Mouse (Mus musculus): ENCODE data around the gene Pga5. TPM values are rescaled to one million over a fixed set of nuclear protein-coding genes. Genes with fewer than 3 reads are reported as not detected.

Pga5 gene
- polyA plus RNA-seq, 1 experiment from 2014 or later, result not detected

- no peak; the same call in 1 of the 2 replicates for ATAC-seq (ENCODE audit: insufficient read depth)
- H3K4me3 ChIP-seq (ENCODE audit: low read depth, low read length), result no peak overlapping the region
- 54% methylated on average over 3 of the region's 3 CpGs for WGBS
- no peaks in the 10 kb centered on the region for H3K4me1 ChIP-seq (ENCODE audit: insufficient read depth)
- H3K36me3 ChIP-seq (ENCODE audit: insufficient read depth), result no peaks in the 10 kb centered on the region
- H3K9me3 ChIP-seq (ENCODE audit: low read depth, low read length), result no peaks in the 10 kb centered on the region
- no peaks in the 10 kb centered on the region for H3K27me3 ChIP-seq (ENCODE audit: insufficient read depth, low read length)
- no peak overlapping the region for H3K4me2 ChIP-seq
- H3K9ac ChIP-seq, result no peak overlapping the region
- TF ChIP-seq CTCF (IDR thresholded peaks at IDR 0.05; ENCODE audit: low read depth), result no peak
- H3K27ac ChIP-seq (ENCODE audit: low read depth), result no peak overlapping the region
- DNase-seq, result no peak
These were observed 12.8 kb downstream of the Pga5 start for GRCm38 (mm10) chr19:10665093-10665492.

DNA sequence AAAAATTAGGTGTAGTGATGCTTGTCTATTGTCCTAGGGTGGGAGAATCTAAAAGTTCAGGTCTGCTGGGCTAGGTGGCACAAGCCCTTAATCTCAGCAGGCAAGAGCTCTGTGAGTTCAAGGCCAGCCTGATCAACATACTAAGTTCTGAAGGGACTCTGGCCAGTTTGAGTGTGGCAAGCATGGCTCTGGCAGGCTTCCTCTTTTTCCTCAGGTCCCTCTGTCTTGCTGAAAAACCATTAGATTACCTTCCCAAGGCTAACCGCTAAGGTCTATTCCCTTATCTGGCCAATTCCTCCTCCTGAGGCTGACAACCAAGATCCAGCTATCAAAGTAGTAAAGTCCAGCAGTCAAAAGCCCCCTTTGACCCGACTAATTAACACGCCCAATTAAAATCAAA lies 15.2 kb downstream of the Pga5 start:
- Histone ChIP-seq H3K4me3 (ENCODE audit: low read depth, low read length) (no peak overlapping the region), H3K9me3 (ENCODE audit: low read depth, low read length) (no peaks in the 10 kb centered on the region), H3K9ac (no peak overlapping the region), H3K27me3 (ENCODE audit: insufficient read depth, low read length) (no peaks in the 10 kb centered on the region), H3K36me3 (ENCODE audit: insufficient read depth) (no peaks in the 10 kb centered on the region), H3K4me2 (no peak overlapping the region), H3K4me1 (ENCODE audit: insufficient read depth) (no peaks in the 10 kb centered on the region), H3K27ac (ENCODE audit: low read depth) (no peak overlapping the region)
- 63% methylated on average over 3 of the region's 3 CpGs for WGBS
- ATAC-seq (ENCODE audit: insufficient read depth) (no peak), DNase-seq (no peak)
- TF ChIP-seq CTCF (IDR thresholded peaks at IDR 0.05; ENCODE audit: low read depth), result no peak

GRCm38 (mm10) chr19:10661919-10662318 lies 16.0 kb downstream of the Pga5 start:
- Histone ChIP-seq H3K36me3 (ENCODE audit: insufficient read depth) (no peaks in the 10 kb centered on the region), H3K4me1 (ENCODE audit: insufficient read depth) (no peaks in the 10 kb centered on the region), H3K9me3 (ENCODE audit: low read depth, low read length) (no peaks in the 10 kb centered on the region), H3K4me3 (ENCODE audit: low read depth, low read length) (no peak overlapping the region), H3K27me3 (ENCODE audit: insufficient read depth, low read length) (no peaks in the 10 kb centered on the region), H3K27ac (ENCODE audit: low read depth) (no peak overlapping the region), H3K4me2 (no peak overlapping the region), H3K9ac (no peak overlapping the region)
- DNase-seq, result no peak
- 80% methylated on average over 2 of the region's 2 CpGs for WGBS
- TF ChIP-seq CTCF (IDR thresholded peaks at IDR 0.05; ENCODE audit: low read depth), result no peak
- ATAC-seq (ENCODE audit: insufficient read depth), result no peak

DNA sequence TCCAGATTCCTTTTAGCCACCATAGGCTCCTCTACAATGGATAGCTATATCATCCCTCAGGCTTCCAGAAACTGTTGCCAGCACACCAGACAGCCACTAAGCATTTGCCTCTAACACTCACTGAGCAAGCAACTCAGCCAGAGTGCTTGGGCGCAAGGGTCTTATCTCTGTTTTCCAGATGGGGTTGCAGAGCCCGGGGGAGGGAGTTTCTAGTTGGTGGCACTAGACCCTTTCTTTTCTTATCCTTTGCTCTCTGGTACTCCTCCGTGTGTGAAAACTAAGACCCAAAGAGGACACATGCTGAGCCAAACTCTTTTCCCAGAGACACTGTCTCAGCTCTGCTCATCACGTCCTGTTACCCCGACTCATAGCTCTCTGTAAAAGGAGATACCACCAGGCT lies 16.5 kb downstream of the Pga5 start:
- TF ChIP-seq CTCF (IDR thresholded peaks at IDR 0.05; ENCODE audit: low read depth), result no peak
- WGBS, result 60% methylated on average over 5 of the region's 5 CpGs
- H3K4me3 ChIP-seq (ENCODE audit: low read depth, low read length), result no peak overlapping the region
- H3K9me3 ChIP-seq (ENCODE audit: low read depth, low read length), result no peaks in the 10 kb centered on the region
- DNase-seq, result no peak
- ATAC-seq (ENCODE audit: insufficient read depth), result peak; percentile 36; the same call in 1 of the 2 replicates
- H3K27me3 ChIP-seq (ENCODE audit: insufficient read depth, low read length), result no peaks in the 10 kb centered on the region
- H3K36me3 ChIP-seq (ENCODE audit: insufficient read depth), result no peaks in the 10 kb centered on the region
- no peak overlapping the region for H3K27ac ChIP-seq (ENCODE audit: low read depth)
- no peak overlapping the region for H3K9ac ChIP-seq
- H3K4me1 ChIP-seq (ENCODE audit: insufficient read depth), result no peaks in the 10 kb centered on the region
- H3K4me2 ChIP-seq, result no peak overlapping the region

GRCm38 (mm10) chr19:10658406-10658805 lies 19.5 kb downstream of the Pga5 start:
- Histone ChIP-seq H3K4me1 (ENCODE audit: insufficient read depth) (no peaks in the 10 kb centered on the region), H3K9ac (no peak overlapping the region), H3K27me3 (ENCODE audit: insufficient read depth, low read length) (no peaks in the 10 kb centered on the region), H3K27ac (ENCODE audit: low read depth) (no peak overlapping the region), H3K36me3 (ENCODE audit: insufficient read depth) (no peaks in the 10 kb centered on the region), H3K4me2 (no peak overlapping the region), H3K9me3 (ENCODE audit: low read depth, low read length) (no peaks in the 10 kb centered on the region), H3K4me3 (ENCODE audit: low read depth, low read length) (no peak overlapping the region)
- 48% methylated on average over 2 of the region's 2 CpGs for WGBS
- ATAC-seq (ENCODE audit: insufficient read depth) (no peak), DNase-seq (no peak)
- no peak for TF ChIP-seq CTCF (IDR thresholded peaks at IDR 0.05; ENCODE audit: low read depth)

GRCm38 (mm10) chr19:10657742-10658141 lies 20.1 kb downstream of the Pga5 start:
- H3K4me2 ChIP-seq, result no peak overlapping the region
- no peaks in the 10 kb centered on the region for H3K27me3 ChIP-seq (ENCODE audit: insufficient read depth, low read length)
- H3K4me1 ChIP-seq (ENCODE audit: insufficient read depth), result no peaks in the 10 kb centered on the region
- TF ChIP-seq CTCF (IDR thresholded peaks at IDR 0.05; ENCODE audit: low read depth), result no peak
- ATAC-seq (ENCODE audit: insufficient read depth), result no peak
- H3K9ac ChIP-seq, result no peak overlapping the region
- WGBS, result 38% methylated on average over 5 of the region's 5 CpGs
- H3K4me3 ChIP-seq (ENCODE audit: low read depth, low read length), result no peak overlapping the region
- H3K36me3 ChIP-seq (ENCODE audit: insufficient read depth), result no peaks in the 10 kb centered on the region
- DNase-seq, result no peak
- H3K9me3 ChIP-seq (ENCODE audit: low read depth, low read length), result no peaks in the 10 kb centered on the region
- no peak overlapping the region for H3K27ac ChIP-seq (ENCODE audit: low read depth)

- no peaks in the 10 kb centered on the region for H3K27me3 ChIP-seq (ENCODE audit: insufficient read depth, low read length)
- ATAC-seq (ENCODE audit: insufficient read depth) (no peak), DNase-seq (no peak)
- no peak for TF ChIP-seq CTCF (IDR thresholded peaks at IDR 0.05; ENCODE audit: low read depth)
- no peak overlapping the region for H3K4me2 ChIP-seq
- no peaks in the 10 kb centered on the region for H3K36me3 ChIP-seq (ENCODE audit: insufficient read depth)
- H3K4me1 ChIP-seq (ENCODE audit: insufficient read depth), result no peaks in the 10 kb centered on the region
- 58% methylated on average over 3 of the region's 3 CpGs for WGBS
- no peak overlapping the region for H3K9ac ChIP-seq
- no peaks in the 10 kb centered on the region for H3K9me3 ChIP-seq (ENCODE audit: low read depth, low read length)
- no peak overlapping the region for H3K4me3 ChIP-seq (ENCODE audit: low read depth, low read length)
- no peak overlapping the region for H3K27ac ChIP-seq (ENCODE audit: low read depth)
These were observed 21.8 kb downstream of the Pga5 start for GRCm38 (mm10) chr19:10656058-10656457.

DNA sequence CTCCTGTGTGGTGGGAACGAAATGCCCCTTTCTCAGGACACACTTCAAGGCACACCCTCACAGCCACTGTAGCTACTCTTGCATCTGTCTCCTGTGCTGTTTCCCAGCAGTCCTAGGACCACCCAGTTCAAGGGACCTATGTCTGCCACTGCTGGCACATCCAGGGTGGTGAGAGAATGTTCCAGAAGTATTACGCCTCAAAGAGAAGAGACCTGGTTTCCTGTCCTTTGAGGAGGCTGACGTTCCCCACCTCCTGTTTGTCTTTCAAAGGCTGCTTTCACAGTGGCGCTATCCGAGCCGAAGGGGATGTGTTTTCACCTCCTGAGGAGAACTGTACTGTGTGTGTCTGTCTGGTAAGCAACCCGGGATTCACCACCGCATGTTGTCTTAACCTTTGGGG lies 29.7 kb downstream of the Pga5 start:
- Histone ChIP-seq H3K4me1 (ENCODE audit: insufficient read depth) (no peaks in the 10 kb centered on the region), H3K36me3 (ENCODE audit: insufficient read depth) (no peaks in the 10 kb centered on the region), H3K4me3 (ENCODE audit: low read depth, low read length) (no peak overlapping the region), H3K9ac (no peak overlapping the region), H3K9me3 (ENCODE audit: low read depth, low read length) (no peaks in the 10 kb centered on the region), H3K27ac (ENCODE audit: low read depth) (no peak overlapping the region), H3K4me2 (no peak overlapping the region), H3K27me3 (ENCODE audit: insufficient read depth, low read length) (no peaks in the 10 kb centered on the region)
- ATAC-seq (ENCODE audit: insufficient read depth) (no peak), DNase-seq (no peak)
- TF ChIP-seq CTCF (IDR thresholded peaks at IDR 0.05; ENCODE audit: low read depth), result no peak
- 65% methylated on average over 8 of the region's 8 CpGs for WGBS
